Mouse (Mus musculus) layer of hippocampus, adult 8-10 months (tissue): ENCODE results near the gene Trnau1ap. TPM values are rescaled to one million over a fixed set of nuclear protein-coding genes. Genes with fewer than 3 reads are reported as not detected.
"Not testable (repeated sequence)": the region's sequence is repeated elsewhere in the genome, so short reads cannot be mapped to it uniquely, and the experiment has no call there.

Experiments
- DNase-seq, 2 experiments: peaks; one replicate each; pipeline ENCODE4 v3.0.0; 2022; ENCODE audit warnings: low spot score in 2 of 2
- total RNA-seq, 4 experiments: library from RNA; stranded (reverse); gene quantifications; 2 replicates each; pipeline ENCODE4 v1.2.4; 2022

Gene Trnau1ap
- total RNA-seq, 4 experiments from 2014 or later = 21.9 to 27.1 (median 24.0) TPM

- DNase-seq = no peak
Observed at GRCm38 (mm10) chr4:132301965-132302938, 27.1 kb downstream of the Trnau1ap start.

DNA sequence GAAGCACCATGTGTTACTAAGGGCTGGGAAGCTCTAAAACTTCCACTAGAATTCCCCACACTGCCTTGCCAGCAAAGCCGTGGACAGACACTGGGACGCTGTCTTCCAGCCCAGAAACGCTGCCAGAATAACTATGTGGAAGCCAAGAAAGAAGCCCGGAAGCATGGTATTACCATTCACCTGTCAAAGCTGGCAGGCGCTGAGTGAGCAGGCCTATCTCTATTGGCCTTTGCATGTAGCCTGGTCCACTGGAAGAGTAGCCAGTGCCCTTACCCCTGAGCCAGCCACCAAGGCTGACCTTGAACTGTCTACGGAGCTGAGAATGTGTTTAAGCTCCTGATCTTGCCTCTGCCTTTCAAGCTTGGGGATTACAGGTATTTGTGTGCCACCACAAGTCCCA is 27.9 kb downstream of the Trnau1ap start:
- no peak for DNase-seq

DNA sequence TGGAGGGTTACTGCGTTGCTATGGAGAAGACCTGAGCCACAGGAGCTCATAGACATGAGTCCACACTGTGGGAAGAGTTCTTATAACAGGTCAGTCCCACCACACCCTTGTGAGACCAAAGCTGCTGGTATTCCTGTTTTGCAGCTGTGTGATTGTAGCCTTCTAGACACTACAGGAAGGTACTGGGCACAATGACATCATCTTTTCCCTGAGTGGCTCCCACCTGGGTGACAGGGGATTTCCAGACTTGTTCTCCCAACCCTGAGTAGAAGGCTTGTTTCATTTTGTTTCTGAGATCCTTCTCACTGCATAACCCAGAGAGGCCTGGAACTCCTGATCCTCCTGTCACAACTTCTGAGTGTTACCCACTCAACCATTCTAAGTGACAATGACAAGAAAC is 29.5 kb downstream of the Trnau1ap start:
- no peak for DNase-seq

DNA sequence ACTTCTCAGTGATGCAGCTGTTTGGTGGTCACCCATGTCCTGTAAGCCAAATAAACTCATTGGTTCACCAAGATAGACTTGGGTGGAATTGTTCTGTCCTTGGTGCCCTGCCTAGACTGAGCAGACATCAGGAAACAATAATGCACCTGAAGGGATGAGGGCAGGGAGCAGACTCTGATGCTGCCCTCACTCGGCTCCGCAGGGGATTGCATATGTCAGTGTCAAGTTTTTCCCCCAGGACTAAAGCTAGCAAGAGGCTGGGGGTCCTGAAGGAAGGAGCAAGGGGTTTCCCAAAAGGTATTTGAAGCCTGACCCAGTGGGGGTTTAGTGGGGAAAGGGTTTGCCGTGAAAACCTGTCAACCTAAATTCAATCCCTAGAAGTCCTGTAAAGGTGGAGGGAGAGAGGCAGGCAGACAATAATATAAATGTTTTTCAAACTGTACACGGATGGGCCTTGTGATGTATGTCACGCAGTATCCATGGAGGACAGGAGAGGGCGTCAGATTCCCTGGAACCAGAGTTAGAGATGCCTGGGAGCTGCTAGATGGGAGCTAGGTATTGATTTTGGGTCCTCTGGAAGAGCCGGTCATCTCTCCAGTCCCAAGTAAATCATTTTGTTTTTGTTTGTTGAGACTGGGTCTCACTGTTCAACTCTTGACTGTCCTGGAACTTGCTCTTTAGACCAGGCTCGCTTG is 33.5 kb downstream of the Trnau1ap start:
- no peak for DNase-seq

GRCm38 (mm10) chr4:132293682-132294240 is 35.6 kb downstream of the Trnau1ap start:
- DNase-seq = no peak

- peak in 1 of 2 experiments; percentile 43 for DNase-seq
Observed at GRCm38 (mm10) chr4:132292988-132293387, 36.4 kb downstream of the Trnau1ap start.

DNA sequence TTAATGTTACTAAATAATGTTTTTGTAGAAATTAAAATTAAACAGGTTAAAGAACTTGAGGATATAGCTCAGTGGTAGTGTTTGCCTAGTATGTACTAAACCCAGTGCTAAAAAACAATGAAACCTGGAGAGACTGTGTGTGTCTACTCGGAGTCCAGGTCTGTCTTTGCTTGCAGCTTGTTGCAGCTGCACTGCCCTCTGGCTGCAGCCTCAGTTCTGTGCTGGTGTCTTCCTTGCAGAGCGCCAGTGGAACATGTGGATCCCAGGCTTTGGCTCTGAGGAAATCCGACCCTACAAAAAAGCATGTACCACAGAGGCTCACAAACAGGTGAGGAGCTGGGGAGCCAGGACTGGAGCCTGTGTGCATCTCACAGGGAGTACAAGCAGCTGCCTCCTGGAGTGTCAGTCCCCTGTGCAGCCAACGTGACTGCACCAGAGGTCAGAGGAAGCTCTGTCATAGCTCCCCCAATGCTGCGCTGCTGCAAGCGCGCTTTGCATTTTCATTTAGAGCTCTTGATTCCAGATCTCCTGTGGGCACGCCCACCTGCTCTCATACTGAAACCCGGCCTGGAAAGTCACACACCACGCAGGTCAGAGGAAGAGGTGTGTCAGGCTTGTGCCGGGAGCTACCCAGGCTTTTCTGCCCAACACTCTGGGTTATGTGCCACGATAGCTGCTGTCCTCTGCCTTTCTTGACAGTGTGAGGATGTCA is 37.6 kb downstream of the Trnau1ap start:
- no peak for DNase-seq

GRCm38 (mm10) chr4:132291056-132291455 is 38.3 kb downstream of the Trnau1ap start:
- DNase-seq = no peak

- not testable (repeated sequence) for DNase-seq
Observed at GRCm38 (mm10) chr4:132288840-132289239, 40.5 kb downstream of the Trnau1ap start.

DNA sequence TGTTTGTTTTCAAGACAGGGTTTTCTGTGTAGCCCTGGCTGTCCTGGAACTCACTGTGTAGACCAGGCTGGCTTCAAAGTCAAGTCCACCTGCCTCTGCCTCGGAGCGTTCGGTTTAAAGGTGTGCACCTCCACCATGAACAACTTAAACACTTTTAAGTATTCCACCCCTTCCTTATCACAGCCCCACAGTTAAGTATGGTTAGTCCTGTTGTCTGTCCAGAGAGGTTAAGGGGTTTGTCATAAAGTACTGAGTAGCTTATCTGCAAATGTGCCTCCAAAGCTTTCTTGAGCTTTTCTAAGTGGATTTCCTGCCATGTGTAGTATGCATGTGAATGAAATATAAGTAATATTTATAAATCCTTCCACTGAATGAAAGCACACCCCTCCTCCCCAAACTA is 53.4 kb downstream of the Trnau1ap start:
- DNase-seq = no peak

- peak; percentile 89 to 92 for DNase-seq
Observed at GRCm38 (mm10) chr4:132274156-132274862, 55.0 kb downstream of the Trnau1ap start, which contains the start of gene Taf12. Taf12 (plus strand) TSS chr4:132274375.

DNA sequence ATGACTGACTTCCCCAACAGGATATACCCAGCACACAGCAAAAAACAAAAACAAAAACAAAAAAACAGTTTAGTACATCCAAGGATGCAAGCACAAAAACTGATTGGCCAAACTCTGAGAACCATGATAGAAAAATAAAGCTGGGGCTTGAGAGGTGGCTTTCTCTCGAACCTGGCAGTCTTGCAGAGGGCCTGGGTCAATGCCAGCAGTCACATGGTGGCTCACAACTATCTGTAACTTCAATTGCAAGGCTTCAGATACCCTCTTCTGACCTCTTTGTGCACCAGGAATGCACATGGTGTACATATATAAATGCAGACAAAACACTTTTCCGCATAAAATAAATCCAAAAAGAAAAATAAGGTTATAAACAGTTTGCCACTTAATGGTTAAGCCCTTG is 56.2 kb downstream of the Trnau1ap start:
- no peak for DNase-seq

DNA sequence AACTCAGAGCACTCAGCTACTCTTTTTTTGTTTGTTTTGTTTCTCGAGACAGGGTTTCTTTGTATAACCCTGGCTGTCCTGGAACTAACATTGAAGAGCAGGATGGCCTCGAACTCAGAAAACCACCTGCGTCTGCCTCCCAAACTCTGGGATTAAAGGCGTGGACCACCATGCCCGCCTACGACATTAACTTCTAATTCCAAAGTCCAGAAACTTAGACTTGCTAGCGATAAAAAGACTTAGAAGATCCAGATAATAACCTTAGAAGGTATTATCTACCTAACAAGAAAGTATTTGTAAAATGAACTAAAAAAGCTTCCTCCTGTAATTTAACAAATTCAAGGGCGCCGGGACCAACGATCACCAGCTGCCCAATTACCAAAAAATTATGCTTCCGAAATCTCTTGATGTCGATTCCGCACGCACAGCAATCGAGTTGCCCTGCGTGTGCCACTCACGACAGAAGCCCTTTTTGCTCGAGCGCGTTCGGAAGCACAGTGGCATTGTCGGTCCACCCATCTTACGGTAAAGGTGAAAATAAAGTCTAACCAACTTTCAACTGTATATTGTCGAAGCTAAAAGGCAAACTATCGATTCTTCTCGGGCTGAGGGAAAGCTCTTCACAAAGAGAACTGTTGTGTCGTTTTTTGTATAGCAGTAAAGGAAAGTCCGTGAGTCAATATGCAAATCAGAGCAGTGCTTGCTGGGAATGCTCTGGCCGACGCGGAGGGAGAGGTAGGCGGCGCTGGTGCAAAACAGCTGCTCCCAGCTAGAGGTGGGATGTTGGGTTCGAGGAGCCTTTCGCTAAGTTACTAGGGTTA is 59.4 kb downstream of the Trnau1ap start:
- DNase-seq = peak; percentile 83

- no peak for DNase-seq
Observed at GRCm38 (mm10) chr4:132268871-132269739, 60.2 kb downstream of the Trnau1ap start.

- DNase-seq = peak in 1 of 2 experiments; percentile 35
Observed at GRCm38 (mm10) chr4:132266835-132267349, 62.4 kb downstream of the Trnau1ap start.

DNA sequence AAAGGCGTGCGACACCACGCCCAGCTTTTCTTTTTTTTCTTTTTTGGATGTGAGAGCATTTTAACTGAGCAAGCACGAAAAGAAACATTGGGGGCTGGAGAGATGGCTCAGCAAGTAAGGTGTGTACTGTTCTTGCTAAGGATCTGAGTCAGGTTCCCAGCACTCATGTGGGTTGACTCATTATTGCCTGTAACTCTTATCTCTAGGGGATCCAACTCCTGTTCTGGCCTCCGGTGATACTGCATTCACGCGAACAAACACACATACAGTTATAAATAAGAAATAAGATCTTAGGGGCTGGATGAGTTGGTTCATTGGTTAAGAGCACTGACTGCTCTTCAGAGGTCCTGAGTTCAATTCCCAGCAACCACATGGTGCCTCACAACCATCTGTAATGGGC is 66.0 kb downstream of the Trnau1ap start:
- no peak for DNase-seq

- DNase-seq = no peak
Observed at GRCm38 (mm10) chr4:132262358-132262616, 67.1 kb downstream of the Trnau1ap start.
